Mouse (Mus musculus) limb, embryonic 13.5 days (tissue): ENCODE results near the gene Padi3. TPM values are rescaled to one million over a fixed set of nuclear protein-coding genes. Genes with fewer than 3 reads are reported as not detected.

Source experiments
- ATAC-seq: fragments of 200-750 bp; cut with Nextera tagmentation; 2 replicates; pipeline ENCODE4 v1.8.0; 2017; ENCODE audit warnings: low read depth, moderate number of reproducible peaks, moderate TSS enrichment; ENCODE audit not compliant: low FRiP score
- H3K27ac ChIP-seq: fragments of 300-500 bp; sonication (generic); 2 replicates; pipeline ENCODE4 v1.5.1; 2015; ENCODE audit warnings: inconsistent platforms, mild to moderate bottlenecking, moderate library complexity
- H3K27me3 ChIP-seq: fragments of 300-500 bp; sonication (generic); 2 replicates; pipeline ENCODE4 v1.6.1; 2015; ENCODE audit warnings: mild to moderate bottlenecking, inconsistent platforms
- H3K36me3 ChIP-seq: fragments of 300-500 bp; sonication (generic); 2 replicates; pipeline ENCODE4 v1.6.1; 2015; ENCODE audit warnings: inconsistent platforms, mild to moderate bottlenecking, moderate library complexity
- H3K4me1 ChIP-seq: fragments of 300-500 bp; sonication (generic); 2 replicates; pipeline ENCODE4 v1.6.1; 2015; ENCODE audit warnings: inconsistent platforms
- H3K4me2 ChIP-seq: fragments of 300-500 bp; sonication (generic); replicated peaks from 2 replicates; pipeline ENCODE4 v1.6.1; 2015; ENCODE audit warnings: inconsistent platforms, mild to moderate bottlenecking, moderate library complexity
- H3K4me3 ChIP-seq: fragments of 300-500 bp; sonication (generic); 2 replicates; pipeline ENCODE4 v1.5.1; 2015; ENCODE audit warnings: moderate library complexity, mild to moderate bottlenecking, inconsistent platforms
- H3K9ac ChIP-seq: fragments of 300-500 bp; sonication (generic); 2 replicates; pipeline ENCODE4 v1.6.1; 2015; ENCODE audit warnings: mild to moderate bottlenecking, inconsistent platforms
- H3K9me3 ChIP-seq: fragments of 300-500 bp; sonication (generic); 2 replicates; pipeline ENCODE4 v1.6.1; 2016; ENCODE audit warnings: inconsistent platforms
- WGBS: fragments of 180-500 bp; shearing (Covaris S2); methylation state at CpG from one replicate; pipeline ENCODE4 v1.1.7; 2015; 5-methylcytosine and 5-hydroxymethylcytosine counted together
- polyA plus RNA-seq: library from polyadenylated mRNA; unstranded; fragments of >200 nt; fragmentation: Nextera tagmentation; extraction: Ambion mirVana; gene quantifications from 2 replicates; pipeline ENCODE4 v1.2.1, GENCODE M21; 2015

The Padi3 gene
- polyA plus RNA-seq, 1 experiment from 2014 or later = 0.28 TPM

DNA sequence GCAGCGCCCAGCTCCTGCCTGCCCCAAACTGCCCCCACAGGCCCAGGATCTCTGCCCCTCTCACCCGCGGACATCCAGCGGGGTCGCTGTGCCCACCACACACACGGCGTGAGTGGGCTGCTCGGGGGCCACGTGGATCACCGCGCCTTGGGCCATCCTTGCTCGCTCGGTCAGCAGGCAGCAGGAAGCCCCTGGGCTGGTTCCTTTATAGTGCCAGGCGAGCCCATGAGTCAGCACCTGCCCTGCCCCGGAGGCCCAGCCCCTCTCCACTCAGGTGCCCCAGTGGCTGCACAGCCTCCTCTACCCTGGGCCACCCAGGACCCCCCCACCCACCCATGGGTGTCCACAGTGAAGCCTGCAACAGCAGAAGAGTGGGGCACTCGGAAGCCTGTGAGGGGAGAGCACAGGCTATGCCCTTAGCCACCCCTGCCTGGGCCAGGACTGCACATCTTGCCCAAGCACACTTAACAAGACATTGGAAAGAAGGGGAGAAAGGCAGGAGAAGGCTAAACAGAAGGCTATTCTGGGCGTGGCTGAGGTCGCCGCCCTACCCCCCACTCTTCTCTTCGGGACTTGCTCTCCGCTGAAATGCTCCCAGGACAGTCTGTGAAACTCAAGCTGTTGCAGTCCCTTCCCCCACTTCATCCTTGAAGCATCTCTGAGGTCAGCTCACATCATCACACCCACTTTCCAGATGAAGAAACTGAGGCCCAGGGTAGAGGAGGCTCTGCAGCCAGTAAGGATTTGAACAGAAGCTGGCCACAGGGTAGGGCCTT lies 36.2 kb downstream of the Padi3 start, which contains the start of gene Padi4:
Padi4 (minus strand) TSS at position 212 of the 776 bp plus-strand sequence.
- H3K36me3 ChIP-seq = no peaks in the 10 kb centered on the region
- H3K27ac ChIP-seq = no peak within 1 kb of the TSS
- no peak within 1 kb of the TSS for H3K4me2 ChIP-seq
- no peak within 1 kb of the TSS for H3K9ac ChIP-seq
- WGBS = 82% methylated on average over 21 of the region's 21 CpGs
- H3K4me3 ChIP-seq = no peak within 1 kb of the TSS
- no peaks in the 10 kb centered on the region for H3K27me3 ChIP-seq
- ATAC-seq = no peak
- H3K4me1 ChIP-seq = 0 out of 2 replicates have a peak, but pooled peaks cover 2% of the 10 kb centered on the region
- no peaks in the 10 kb centered on the region for H3K9me3 ChIP-seq

DNA sequence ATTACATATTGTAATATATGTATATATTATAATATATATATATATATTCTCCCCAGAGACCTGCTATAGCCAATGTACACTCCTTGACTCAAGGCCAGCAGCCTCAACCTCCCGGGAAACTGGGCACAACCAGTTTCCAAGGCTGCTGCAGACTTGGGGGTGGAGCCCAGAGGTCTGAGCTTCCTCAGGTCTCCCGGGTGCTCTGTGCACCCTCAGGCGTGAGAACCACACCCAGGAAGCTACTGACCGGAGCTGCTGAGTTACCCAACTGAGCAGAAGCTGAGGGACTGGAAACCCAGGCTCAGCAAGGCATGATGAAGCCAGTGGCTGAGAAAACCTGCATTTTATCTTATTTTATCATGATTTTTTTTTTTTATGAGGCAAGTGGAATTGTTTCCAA lies 39.4 kb downstream of the Padi3 start:
- Histone ChIP-seq H3K9ac (no peak overlapping the region), H3K27me3 (no peaks in the 10 kb centered on the region), H3K4me3 (no peak overlapping the region), H3K4me1 (0 out of 2 replicates have a peak, but pooled peaks cover 2% of the 10 kb centered on the region), H3K4me2 (no peak overlapping the region), H3K27ac (no peak overlapping the region), H3K9me3 (no peaks in the 10 kb centered on the region), H3K36me3 (no peaks in the 10 kb centered on the region)
- ATAC-seq = no peak
- 36% methylated on average over 4 of the region's 4 CpGs for WGBS

DNA sequence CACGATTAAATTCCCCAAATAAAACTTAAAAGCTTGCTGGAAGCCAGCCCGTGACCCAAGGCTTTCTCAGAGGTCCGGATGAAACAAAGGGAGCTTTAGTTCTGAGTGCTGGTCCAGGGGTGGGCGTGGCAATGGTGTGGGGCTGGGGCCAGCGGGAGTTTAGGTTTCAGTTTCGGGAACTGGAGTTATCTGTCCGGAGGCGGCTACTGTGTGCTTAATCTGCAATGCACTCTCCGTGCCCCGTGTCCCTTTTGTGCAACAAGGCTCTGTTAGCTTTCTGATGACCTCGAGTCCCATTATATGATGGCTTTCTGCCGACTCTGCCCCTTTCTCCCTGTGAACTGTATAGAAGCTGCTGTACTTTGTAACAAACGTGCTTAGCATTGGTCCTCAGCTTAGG lies 40.0 kb downstream of the Padi3 start:
- peak overlapping the region; percentile 54 for H3K4me2 ChIP-seq
- 15% methylated on average over 13 of the region's 13 CpGs for WGBS
- H3K36me3 ChIP-seq = no peaks in the 10 kb centered on the region
- H3K27ac ChIP-seq = no peak overlapping the region
- peak overlapping the region; percentile 53 for H3K9ac ChIP-seq
- no peaks in the 10 kb centered on the region for H3K9me3 ChIP-seq
- ATAC-seq = no peak
- H3K4me1 ChIP-seq = 0 out of 2 replicates have a peak, but pooled peaks cover 2% of the 10 kb centered on the region
- no peaks in the 10 kb centered on the region for H3K27me3 ChIP-seq
- H3K4me3 ChIP-seq = peak overlapping the region; percentile 34

DNA sequence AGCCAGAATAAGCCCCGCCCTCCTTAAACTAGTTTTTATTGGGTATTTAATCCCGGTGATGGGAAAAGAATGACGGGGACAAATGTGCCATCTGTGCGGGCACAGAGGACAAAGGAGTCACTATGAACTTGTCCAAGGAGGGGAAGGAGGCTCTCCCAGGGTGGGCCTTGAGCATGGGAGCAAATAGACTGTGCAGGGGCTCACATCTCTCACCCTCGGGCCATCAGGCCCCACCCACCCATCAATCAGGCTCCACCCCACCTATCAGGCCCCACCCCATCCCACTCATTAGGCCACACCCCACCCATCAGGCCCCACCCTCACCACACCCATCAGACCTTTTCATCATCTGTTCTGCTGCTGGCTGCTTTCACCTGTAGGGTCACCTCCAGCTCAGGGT lies 41.5 kb downstream of the Padi3 start:
- Histone ChIP-seq H3K27ac (no peak overlapping the region), H3K4me2 (no peak overlapping the region), H3K4me1 (0 out of 2 replicates have a peak, but pooled peaks cover 2% of the 10 kb centered on the region), H3K9ac (no peak overlapping the region), H3K4me3 (no peak overlapping the region), H3K36me3 (no peaks in the 10 kb centered on the region), H3K27me3 (no peaks in the 10 kb centered on the region), H3K9me3 (no peaks in the 10 kb centered on the region)
- WGBS = 76% methylated on average over 5 of the region's 5 CpGs
- no peak for ATAC-seq

DNA sequence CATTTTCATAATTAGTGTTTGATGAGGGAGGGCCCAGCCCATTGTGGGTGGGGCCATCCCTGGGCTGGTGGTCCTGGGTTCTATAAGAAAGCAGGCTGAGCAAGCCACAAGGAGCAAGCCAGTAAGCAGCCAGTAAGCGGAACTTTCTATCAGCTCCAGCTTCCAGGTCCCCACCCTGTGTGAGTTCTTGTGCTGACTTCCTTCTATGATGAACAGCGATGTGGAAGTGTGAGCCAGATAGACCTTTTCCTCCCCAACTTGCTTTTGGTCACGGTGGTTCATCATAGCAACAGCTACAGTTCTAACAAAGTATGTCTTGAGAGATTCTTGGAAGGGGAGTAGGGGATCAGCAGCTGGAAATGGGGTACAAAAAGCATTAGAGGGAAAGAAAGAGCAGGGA lies 44.5 kb downstream of the Padi3 start:
- H3K27me3 ChIP-seq = no peaks in the 10 kb centered on the region
- no peaks in the 10 kb centered on the region for H3K36me3 ChIP-seq
- H3K9ac ChIP-seq = no peak overlapping the region
- no peak overlapping the region for H3K4me3 ChIP-seq
- no peaks in the 10 kb centered on the region for H3K4me1 ChIP-seq
- H3K9me3 ChIP-seq = no peaks in the 10 kb centered on the region
- WGBS = 79% methylated on average over 3 of the region's 3 CpGs
- no peak overlapping the region for H3K4me2 ChIP-seq
- no peak overlapping the region for H3K27ac ChIP-seq
- ATAC-seq = no peak

DNA sequence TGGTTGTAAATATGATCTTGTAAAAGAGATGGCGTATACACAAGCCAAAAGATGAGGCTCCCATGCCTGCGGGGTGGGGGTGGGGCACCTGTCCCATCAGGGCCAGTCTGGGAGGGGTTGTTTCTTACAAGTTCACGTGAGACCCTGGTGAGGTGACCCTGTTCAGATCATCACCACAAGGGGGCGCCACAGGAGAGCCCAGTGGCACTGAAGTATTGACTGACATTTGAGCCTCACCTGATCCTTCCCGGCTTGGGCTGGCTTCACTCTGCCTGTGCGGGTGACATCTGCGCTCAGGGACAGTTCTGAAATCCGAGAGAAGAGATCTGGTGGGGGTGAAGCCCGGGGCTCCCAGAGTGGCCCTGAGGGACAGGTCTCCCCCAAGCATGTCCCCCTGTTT lies 47.3 kb downstream of the Padi3 start:
- no peaks in the 10 kb centered on the region for H3K9me3 ChIP-seq
- no peak overlapping the region for H3K4me3 ChIP-seq
- peaks cover 2% of the 10 kb centered on the region; the same call in 1 of the 2 replicates for H3K4me1 ChIP-seq
- no peak overlapping the region for H3K9ac ChIP-seq
- H3K4me2 ChIP-seq = no peak overlapping the region
- H3K27me3 ChIP-seq = no peaks in the 10 kb centered on the region
- no peak; the same call in 1 of the 2 replicates for ATAC-seq
- 13% methylated on average over 9 of the region's 9 CpGs for WGBS
- H3K27ac ChIP-seq = no peak overlapping the region
- no peaks in the 10 kb centered on the region for H3K36me3 ChIP-seq

DNA sequence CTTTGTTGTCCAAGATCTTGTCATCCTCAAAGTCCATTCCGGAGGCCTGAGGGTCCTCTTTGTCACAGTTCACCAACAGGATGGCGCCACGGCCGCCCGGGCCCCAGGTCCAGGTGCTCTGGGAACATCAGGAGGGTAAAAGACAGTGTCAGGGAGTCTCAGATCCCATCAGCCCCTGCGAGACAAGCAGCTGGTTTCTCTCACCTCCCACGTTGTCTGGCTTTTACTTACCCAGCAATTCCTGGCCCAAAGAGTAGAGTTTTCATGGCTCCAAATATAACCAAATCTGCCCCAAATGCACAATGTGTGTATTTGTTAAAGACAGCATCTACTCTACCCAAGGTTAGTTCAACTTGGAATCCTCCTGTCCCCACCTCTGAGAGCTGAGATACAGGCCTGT lies 48.8 kb downstream of the Padi3 start:
- 89% methylated on average over 7 of the region's 7 CpGs for WGBS
- peaks cover 7% of the 10 kb centered on the region; the same call in 1 of the 2 replicates for H3K4me1 ChIP-seq
- no peaks in the 10 kb centered on the region for H3K36me3 ChIP-seq
- no peak overlapping the region for H3K27ac ChIP-seq
- H3K9ac ChIP-seq = no peak overlapping the region
- no peak overlapping the region for H3K4me3 ChIP-seq
- H3K4me2 ChIP-seq = no peak overlapping the region
- no peak for ATAC-seq
- no peaks in the 10 kb centered on the region for H3K27me3 ChIP-seq
- no peaks in the 10 kb centered on the region for H3K9me3 ChIP-seq

DNA sequence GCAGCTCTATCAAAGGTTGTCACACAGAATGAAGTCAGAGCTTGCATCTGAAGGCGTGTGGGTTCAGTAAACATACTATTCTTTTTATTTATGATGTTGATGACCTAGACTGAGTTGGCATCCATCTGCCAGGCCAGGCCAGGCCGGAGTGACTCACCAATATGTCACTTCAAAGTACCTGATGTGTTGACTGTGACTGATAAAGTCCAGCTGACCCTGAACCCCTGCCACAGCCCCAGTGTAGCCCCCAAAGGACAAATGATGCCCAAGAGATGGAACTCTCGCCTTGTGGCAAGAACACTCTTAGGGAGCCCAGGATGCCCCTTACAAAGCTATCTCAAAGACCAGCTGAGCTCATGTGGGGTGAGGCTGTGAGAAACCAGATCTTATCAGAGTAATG lies 54.6 kb downstream of the Padi3 start:
- H3K4me1 ChIP-seq = peaks cover 7% of the 10 kb centered on the region; the same call in 1 of the 2 replicates
- 76% methylated on average over 3 of the region's 3 CpGs for WGBS
- no peaks in the 10 kb centered on the region for H3K36me3 ChIP-seq
- H3K9me3 ChIP-seq = no peaks in the 10 kb centered on the region
- no peak overlapping the region for H3K9ac ChIP-seq
- no peak overlapping the region for H3K4me3 ChIP-seq
- H3K4me2 ChIP-seq = no peak overlapping the region
- no peak overlapping the region for H3K27ac ChIP-seq
- peaks cover 5% of the 10 kb centered on the region for H3K27me3 ChIP-seq
- no peak for ATAC-seq

DNA sequence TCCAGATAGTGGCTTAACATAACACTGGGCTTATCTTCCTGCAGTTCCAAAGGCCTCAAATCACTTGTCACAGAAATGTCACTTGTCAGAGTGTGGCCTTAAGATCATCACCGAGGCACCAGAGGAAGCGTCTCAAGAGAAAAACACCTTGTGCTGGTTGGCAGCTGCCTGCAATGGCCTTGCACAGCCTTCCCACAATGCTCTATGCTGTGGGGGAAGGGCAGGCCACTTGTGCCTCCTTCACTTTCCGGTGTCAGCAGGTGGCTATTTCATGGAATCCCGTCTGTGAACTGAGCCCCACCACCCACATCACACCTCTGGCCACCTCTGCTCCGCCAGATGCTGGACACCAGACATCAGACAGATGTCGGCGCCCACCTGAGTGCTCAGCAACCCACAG lies 57.1 kb downstream of the Padi3 start:
- H3K4me3 ChIP-seq = no peak overlapping the region
- no peaks in the 10 kb centered on the region for H3K36me3 ChIP-seq
- no peak overlapping the region for H3K9ac ChIP-seq
- 43% methylated on average over 7 of the region's 7 CpGs for WGBS
- H3K4me2 ChIP-seq = no peak overlapping the region
- H3K9me3 ChIP-seq = no peaks in the 10 kb centered on the region
- H3K27me3 ChIP-seq = peaks cover 12% of the 10 kb centered on the region
- ATAC-seq = no peak
- no peak overlapping the region for H3K27ac ChIP-seq
- peaks cover 15% of the 10 kb centered on the region for H3K4me1 ChIP-seq

DNA sequence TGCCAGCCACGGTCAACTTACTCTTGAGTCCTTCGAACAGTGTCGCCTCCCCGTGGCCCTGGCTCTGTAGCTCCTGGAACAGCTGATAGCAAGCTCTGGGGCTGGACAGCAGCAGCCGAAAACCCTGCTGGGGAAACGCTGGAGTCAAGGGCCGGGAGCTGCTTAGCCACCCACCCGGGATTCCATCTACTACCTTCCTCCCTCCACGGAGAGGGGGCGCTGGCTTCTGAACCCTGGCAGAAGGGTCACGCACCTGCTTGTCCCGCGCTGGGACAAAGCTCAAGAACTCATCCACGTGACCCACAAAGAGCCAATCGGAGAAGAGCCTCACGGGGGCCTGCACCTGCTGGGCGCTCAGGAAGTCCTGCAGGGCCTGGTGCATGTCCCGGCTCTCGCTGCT lies 60.1 kb downstream of the Padi3 start:
- Histone ChIP-seq H3K4me3 (no peak overlapping the region), H3K9ac (0 out of 2 replicates have a peak overlapping the region, but pooled peaks have one; percentile 13), H3K9me3 (no peaks in the 10 kb centered on the region), H3K27ac (no peak overlapping the region), H3K4me2 (0 out of 2 replicates have a peak overlapping the region, but pooled peaks have one; percentile 19), H3K4me1 (peaks cover 14% of the 10 kb centered on the region), H3K36me3 (no peaks in the 10 kb centered on the region), H3K27me3 (peaks cover 12% of the 10 kb centered on the region)
- no peak for ATAC-seq
- 9% methylated on average over 19 of the region's 19 CpGs for WGBS

DNA sequence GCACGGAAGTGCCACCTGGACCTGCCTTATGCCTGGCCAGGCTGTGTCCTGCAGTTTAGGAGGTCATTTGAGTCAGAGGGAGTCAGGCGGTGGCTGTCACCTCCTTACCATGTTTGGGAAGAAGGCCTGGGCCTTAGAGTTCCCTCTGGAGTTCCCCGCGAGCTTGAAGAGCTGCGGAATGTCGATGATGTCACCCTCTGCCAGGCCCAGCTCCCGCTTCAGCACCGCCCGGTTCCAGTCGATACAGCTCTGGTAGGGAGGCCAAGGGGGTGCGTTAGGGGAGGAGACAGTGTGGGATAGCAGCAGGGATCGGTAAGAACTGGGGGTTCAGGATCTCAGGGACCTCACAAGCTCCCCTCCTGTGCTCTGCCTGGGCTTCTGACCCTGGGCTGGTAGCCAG lies 62.5 kb downstream of the Padi3 start:
- no peak overlapping the region for H3K9ac ChIP-seq
- H3K4me3 ChIP-seq = no peak overlapping the region
- no peak overlapping the region for H3K4me2 ChIP-seq
- H3K36me3 ChIP-seq = no peaks in the 10 kb centered on the region
- H3K4me1 ChIP-seq = peaks cover 14% of the 10 kb centered on the region
- H3K9me3 ChIP-seq = no peaks in the 10 kb centered on the region
- peaks cover 12% of the 10 kb centered on the region for H3K27me3 ChIP-seq
- 21% methylated on average over 12 of the region's 12 CpGs for WGBS
- no peak overlapping the region for H3K27ac ChIP-seq
- ATAC-seq = no peak

DNA sequence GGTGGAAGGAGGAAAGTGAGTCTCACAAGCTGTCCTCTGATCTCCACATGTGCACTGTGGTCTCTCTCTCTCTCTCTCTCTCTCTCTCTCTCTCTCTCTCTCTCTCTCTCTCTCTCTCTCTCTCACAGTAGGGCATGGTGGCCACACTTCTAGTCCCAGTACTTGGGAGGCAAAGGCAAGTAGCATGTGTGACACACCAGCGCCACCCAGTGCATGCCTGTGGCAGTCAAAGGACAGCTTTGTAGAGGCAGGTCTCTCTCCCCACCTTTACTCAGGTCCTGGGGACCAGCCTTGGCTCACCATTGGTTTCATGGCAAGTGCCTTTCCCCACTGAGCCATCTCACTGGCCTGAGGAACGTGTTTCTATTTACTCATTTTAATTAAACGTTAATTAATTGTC lies 65.8 kb downstream of the Padi3 start:
- WGBS = 19% methylated on average over 3 of the region's 3 CpGs
- Histone ChIP-seq H3K4me1 (peaks cover 6% of the 10 kb centered on the region), H3K4me2 (no peak overlapping the region), H3K36me3 (no peaks in the 10 kb centered on the region), H3K27ac (no peak overlapping the region), H3K27me3 (no peaks in the 10 kb centered on the region), H3K9me3 (no peaks in the 10 kb centered on the region), H3K9ac (no peak overlapping the region), H3K4me3 (no peak overlapping the region)
- no peak for ATAC-seq

DNA sequence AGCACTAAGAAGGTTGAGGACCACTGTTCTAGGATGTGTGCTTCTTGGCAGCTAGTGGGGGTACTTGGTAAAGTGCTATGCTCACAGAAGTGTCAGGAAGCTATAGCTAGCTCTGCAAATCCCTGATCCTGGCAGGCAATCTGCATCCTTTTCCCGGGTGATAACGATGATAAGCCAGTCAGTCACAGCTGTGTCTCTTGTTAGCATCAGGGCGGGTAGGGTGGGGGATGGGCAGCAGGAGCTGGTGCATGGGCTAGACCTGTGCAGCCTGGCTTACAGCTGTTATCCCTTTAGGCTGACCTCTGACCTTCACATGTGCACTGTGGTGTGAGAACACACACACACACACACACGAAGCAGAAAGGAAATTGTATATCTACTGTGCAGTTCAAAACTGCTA lies 67.4 kb downstream of the Padi3 start:
- Histone ChIP-seq H3K4me3 (no peak overlapping the region), H3K9me3 (no peaks in the 10 kb centered on the region), H3K36me3 (no peaks in the 10 kb centered on the region), H3K4me2 (no peak overlapping the region), H3K27ac (no peak overlapping the region), H3K4me1 (peaks cover 5% of the 10 kb centered on the region), H3K9ac (no peak overlapping the region), H3K27me3 (no peaks in the 10 kb centered on the region)
- ATAC-seq = no peak; the same call in 1 of the 2 replicates
- WGBS = 40% methylated on average over 4 of the region's 4 CpGs
